Mouse (Mus musculus): Measurements from ENCODE around the gene Opcml. TPM values are rescaled to one million over a fixed set of nuclear protein-coding genes. Genes with fewer than 3 reads are reported as not detected.

Opcml gene
- polyA plus RNA-seq, 1 experiment from 2014 or later = 58.4 TPM

GRCm38 (mm10) chr9:28569041-28569522 is 778.5 kb downstream of the Opcml start:
- H3K27me3 ChIP-seq (replicated peaks) = no peaks in the 10 kb centered on the region
- H3K4me2 ChIP-seq = no peak overlapping the region
- ATAC-seq (replicated peaks) = peak; percentile 45; the same call in 1 of the 2 replicates
- H3K4me1 ChIP-seq = peaks cover 11% of the 10 kb centered on the region
- H3K27ac ChIP-seq = peak overlapping the region; percentile 35
- 23% methylated on average over 8 of the region's 8 CpGs for WGBS
- no peaks in the 10 kb centered on the region for H3K36me3 ChIP-seq (replicated peaks)
- no peak overlapping the region for H3K9ac ChIP-seq
- H3K9me3 ChIP-seq = no peaks in the 10 kb centered on the region
- H3K4me3 ChIP-seq = no peak overlapping the region

GRCm38 (mm10) chr9:28569776-28570175 is 779.2 kb downstream of the Opcml start:
- Histone ChIP-seq H3K9me3 (no peaks in the 10 kb centered on the region), H3K27ac (0 out of 2 replicates have a peak overlapping the region, but pooled peaks have one; percentile 13), H3K4me1 (peaks cover 11% of the 10 kb centered on the region), H3K4me2 (no peak overlapping the region), H3K9ac (no peak overlapping the region), H3K36me3 (replicated peaks) (no peaks in the 10 kb centered on the region), H3K27me3 (replicated peaks) (no peaks in the 10 kb centered on the region), H3K4me3 (no peak overlapping the region)
- 70% methylated on average over 2 of the region's 2 CpGs for WGBS
- no peak for ATAC-seq (replicated peaks)

- Histone ChIP-seq H3K27me3 (replicated peaks) (no peaks in the 10 kb centered on the region), H3K4me1 (peaks cover 11% of the 10 kb centered on the region), H3K9me3 (no peaks in the 10 kb centered on the region), H3K9ac (no peak overlapping the region), H3K36me3 (replicated peaks) (no peaks in the 10 kb centered on the region), H3K27ac (no peak overlapping the region), H3K4me2 (no peak overlapping the region), H3K4me3 (no peak overlapping the region)
- 76% methylated on average over 2 of the region's 2 CpGs for WGBS
- no peak for ATAC-seq (replicated peaks)
Measured at GRCm38 (mm10) chr9:28571682-28572081, 781.1 kb downstream of the Opcml start.

GRCm38 (mm10) chr9:28572136-28572774 is 781.7 kb downstream of the Opcml start:
- peaks cover 11% of the 10 kb centered on the region for H3K4me1 ChIP-seq
- H3K27me3 ChIP-seq (replicated peaks) = no peaks in the 10 kb centered on the region
- no peak for ATAC-seq (replicated peaks)
- no peak overlapping the region for H3K27ac ChIP-seq
- no peaks in the 10 kb centered on the region for H3K9me3 ChIP-seq
- 79% methylated on average over 9 of the region's 9 CpGs for WGBS
- H3K4me3 ChIP-seq = no peak overlapping the region
- H3K4me2 ChIP-seq = no peak overlapping the region
- no peaks in the 10 kb centered on the region for H3K36me3 ChIP-seq (replicated peaks)
- no peak overlapping the region for H3K9ac ChIP-seq

GRCm38 (mm10) chr9:28578730-28579129 is 788.2 kb downstream of the Opcml start:
- H3K4me1 ChIP-seq = no peaks in the 10 kb centered on the region
- H3K36me3 ChIP-seq (replicated peaks) = no peaks in the 10 kb centered on the region
- no peak overlapping the region for H3K4me2 ChIP-seq
- no peak overlapping the region for H3K9ac ChIP-seq
- H3K4me3 ChIP-seq = no peak overlapping the region
- no peaks in the 10 kb centered on the region for H3K27me3 ChIP-seq (replicated peaks)
- ATAC-seq (replicated peaks) = no peak
- H3K27ac ChIP-seq = no peak overlapping the region
- no peaks in the 10 kb centered on the region for H3K9me3 ChIP-seq

GRCm38 (mm10) chr9:28587253-28587652 is 796.7 kb downstream of the Opcml start:
- Histone ChIP-seq H3K4me1 (no peaks in the 10 kb centered on the region), H3K9ac (no peak overlapping the region), H3K27ac (no peak overlapping the region), H3K36me3 (replicated peaks) (no peaks in the 10 kb centered on the region), H3K4me2 (no peak overlapping the region), H3K9me3 (no peaks in the 10 kb centered on the region), H3K27me3 (replicated peaks) (no peaks in the 10 kb centered on the region), H3K4me3 (no peak overlapping the region)
- WGBS = 79% methylated on average over 3 of the region's 3 CpGs
- ATAC-seq (replicated peaks) = no peak

- 43% methylated on average over 4 of the region's 4 CpGs for WGBS
- H3K4me2 ChIP-seq = no peak overlapping the region
- H3K27me3 ChIP-seq (replicated peaks) = no peaks in the 10 kb centered on the region
- H3K36me3 ChIP-seq (replicated peaks) = no peaks in the 10 kb centered on the region
- H3K4me3 ChIP-seq = no peak overlapping the region
- no peak overlapping the region for H3K9ac ChIP-seq
- H3K27ac ChIP-seq = no peak overlapping the region
- no peaks in the 10 kb centered on the region for H3K4me1 ChIP-seq
- H3K9me3 ChIP-seq = no peaks in the 10 kb centered on the region
- ATAC-seq (replicated peaks) = no peak
Measured at GRCm38 (mm10) chr9:28587857-28588388, 797.3 kb downstream of the Opcml start.

- H3K4me2 ChIP-seq = no peak overlapping the region
- no peak overlapping the region for H3K9ac ChIP-seq
- H3K4me1 ChIP-seq = no peaks in the 10 kb centered on the region
- H3K36me3 ChIP-seq (replicated peaks) = no peaks in the 10 kb centered on the region
- no peaks in the 10 kb centered on the region for H3K9me3 ChIP-seq
- H3K4me3 ChIP-seq = no peak overlapping the region
- WGBS = 49% methylated on average over 1 of the region's 1 CpGs
- 0 out of 2 replicates have a peak, but pooled peaks have one; percentile 42 for ATAC-seq (replicated peaks)
- H3K27me3 ChIP-seq (replicated peaks) = no peaks in the 10 kb centered on the region
- no peak overlapping the region; the same call in 1 of the 2 replicates for H3K27ac ChIP-seq
Measured at GRCm38 (mm10) chr9:28588488-28588887, 797.9 kb downstream of the Opcml start.

GRCm38 (mm10) chr9:28592208-28592607 is 801.6 kb downstream of the Opcml start:
- Histone ChIP-seq H3K9me3 (no peaks in the 10 kb centered on the region), H3K27ac (no peak overlapping the region), H3K4me2 (no peak overlapping the region), H3K36me3 (replicated peaks) (no peaks in the 10 kb centered on the region), H3K4me1 (peaks cover 9% of the 10 kb centered on the region), H3K27me3 (replicated peaks) (no peaks in the 10 kb centered on the region), H3K9ac (no peak overlapping the region), H3K4me3 (no peak overlapping the region)
- ATAC-seq (replicated peaks) = no peak
- 20% methylated on average over 3 of the region's 3 CpGs for WGBS

- no peaks in the 10 kb centered on the region for H3K36me3 ChIP-seq (replicated peaks)
- 55% methylated on average over 3 of the region's 3 CpGs for WGBS
- H3K4me1 ChIP-seq = peaks cover 9% of the 10 kb centered on the region
- no peak overlapping the region for H3K4me2 ChIP-seq
- H3K27ac ChIP-seq = peak overlapping the region; percentile 58; the same call in 1 of the 2 replicates
- no peak overlapping the region for H3K9ac ChIP-seq
- no peaks in the 10 kb centered on the region for H3K27me3 ChIP-seq (replicated peaks)
- no peak overlapping the region for H3K4me3 ChIP-seq
- ATAC-seq (replicated peaks) = no peak
- H3K9me3 ChIP-seq = no peaks in the 10 kb centered on the region
Measured at GRCm38 (mm10) chr9:28595062-28595461, 804.5 kb downstream of the Opcml start.

GRCm38 (mm10) chr9:28605561-28605960 is 815.0 kb downstream of the Opcml start:
- Histone ChIP-seq H3K4me3 (no peak overlapping the region), H3K9ac (no peak overlapping the region), H3K27me3 (replicated peaks) (no peaks in the 10 kb centered on the region), H3K4me1 (no peaks in the 10 kb centered on the region), H3K27ac (no peak overlapping the region), H3K36me3 (replicated peaks) (no peaks in the 10 kb centered on the region), H3K9me3 (no peaks in the 10 kb centered on the region), H3K4me2 (no peak overlapping the region)
- no peak for ATAC-seq (replicated peaks)
- WGBS = 76% methylated on average over 1 of the region's 1 CpGs

GRCm38 (mm10) chr9:28613683-28614620 is 823.4 kb downstream of the Opcml start:
- ATAC-seq (replicated peaks) = no peak
- no peaks in the 10 kb centered on the region for H3K9me3 ChIP-seq

More at GRCm38 (mm10) chr9:28613683-28614620, 823.4 kb downstream of the Opcml start:
- Histone ChIP-seq H3K27me3 (replicated peaks) (no peaks in the 10 kb centered on the region), H3K4me2 (no peak overlapping the region), H3K27ac (no peak overlapping the region), H3K36me3 (replicated peaks) (no peaks in the 10 kb centered on the region), H3K4me1 (no peaks in the 10 kb centered on the region), H3K4me3 (no peak overlapping the region), H3K9ac (no peak overlapping the region)
- 36% methylated on average over 6 of the region's 6 CpGs for WGBS

All from midbrain, embryonic 15.5 days (tissue).